Mouse (Mus musculus): ENCODE measurements at regions not wholly inside any gene's neighbourhood (a gene's known extent, or its start where the extent isn't known, plus 50 kb on each side); places are given as distances from the start of the nearest gene placed in this dataset.

DNA sequence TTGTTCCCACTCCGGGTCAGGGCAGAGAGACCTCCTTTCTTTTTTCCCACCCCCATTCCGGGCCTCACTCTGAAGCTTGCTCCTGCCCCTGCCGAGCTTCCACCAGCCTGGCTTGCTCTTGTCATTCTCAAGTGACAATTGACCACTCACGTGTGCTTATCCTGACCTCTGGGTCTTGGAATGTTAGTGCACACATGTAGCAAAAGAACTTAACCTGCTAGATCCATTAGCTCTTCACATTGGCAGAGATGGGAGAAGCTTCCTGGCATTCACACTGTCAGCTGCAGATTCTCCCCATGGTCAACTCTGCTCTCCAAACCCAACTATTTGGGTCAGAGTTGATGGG, 199.6 kb downstream of the Ets1 start:
- Histone ChIP-seq H3K4me2 (ENCODE audit: low read depth, low read length) (no peak overlapping the region), H3K9me3 (ENCODE audit: control insufficient read depth, low read length) (no peaks in the 10 kb centered on the region), H3K9ac (ENCODE audit: low read depth, low read length) (no peak overlapping the region), H3K4me1 (ENCODE audit: control insufficient read depth, insufficient read depth, low read length) (no peaks in the 10 kb centered on the region), H3K36me3 (ENCODE audit: control insufficient read depth, insufficient read depth, low read length) (no peaks in the 10 kb centered on the region), H3K27ac (ENCODE audit: low read length) (no peak overlapping the region), H3K4me3 (ENCODE audit: low read length) (no peak overlapping the region), H3K27me3 (replicated peaks; ENCODE audit: control insufficient read depth, insufficient read depth, low read length) (no peaks in the 10 kb centered on the region)
- no peak for ATAC-seq
- WGBS = 22% methylated on average over 4 of the region's 4 CpGs

DNA sequence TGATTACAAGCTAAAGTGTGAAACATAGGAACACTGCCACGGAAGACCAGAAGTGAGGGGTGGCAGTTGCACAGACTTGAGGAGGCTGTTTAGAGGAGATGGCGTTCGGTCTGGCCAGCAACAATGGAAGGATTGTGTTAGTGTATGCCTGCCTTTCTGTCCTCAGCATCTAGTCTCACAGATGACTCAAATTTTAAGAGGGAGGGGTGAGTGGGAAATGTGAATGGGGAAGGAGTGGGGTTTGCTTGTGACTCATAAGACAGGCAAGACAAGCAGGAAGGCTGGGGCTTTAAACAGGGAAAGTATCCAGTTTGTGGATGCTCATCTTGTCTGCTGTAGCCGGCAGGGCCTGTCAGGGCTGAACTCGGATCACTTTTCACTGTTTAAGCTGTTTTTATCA, 200.3 kb downstream of the Ets1 start:
- WGBS = 37% methylated on average over 5 of the region's 5 CpGs
- H3K4me3 ChIP-seq (ENCODE audit: low read length) = no peak overlapping the region
- H3K9ac ChIP-seq (ENCODE audit: low read depth, low read length) = no peak overlapping the region

DNA sequence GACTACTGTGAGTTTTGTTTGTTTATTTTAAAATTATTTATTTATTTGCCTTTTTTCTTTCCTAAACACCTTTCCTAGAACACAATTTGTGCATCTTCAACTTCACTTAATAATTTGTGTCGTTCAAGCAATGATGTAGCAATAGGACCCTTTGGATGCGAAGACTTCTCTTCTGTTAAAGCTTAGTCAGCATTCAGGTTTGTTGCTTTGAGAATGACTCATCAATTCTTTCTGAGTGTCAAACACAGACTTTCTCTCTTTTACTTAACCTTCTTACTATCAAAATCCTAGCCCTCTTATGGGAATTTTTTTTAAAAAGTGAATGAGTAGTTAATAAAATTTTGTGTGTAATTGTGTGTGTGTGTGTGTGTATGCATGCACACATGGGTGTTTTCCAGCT, 211.3 kb downstream of the Ets1 start:
- no peak for ATAC-seq
- Histone ChIP-seq H3K27me3 (replicated peaks; ENCODE audit: control insufficient read depth, insufficient read depth, low read length) (no peaks in the 10 kb centered on the region), H3K36me3 (ENCODE audit: control insufficient read depth, insufficient read depth, low read length) (no peaks in the 10 kb centered on the region), H3K27ac (ENCODE audit: low read length) (no peak overlapping the region), H3K9me3 (ENCODE audit: control insufficient read depth, low read length) (no peaks in the 10 kb centered on the region; the same call in 1 of the 2 replicates), H3K9ac (ENCODE audit: low read depth, low read length) (no peak overlapping the region), H3K4me1 (ENCODE audit: control insufficient read depth, insufficient read depth, low read length) (no peaks in the 10 kb centered on the region), H3K4me3 (ENCODE audit: low read length) (no peak overlapping the region), H3K4me2 (ENCODE audit: low read depth, low read length) (no peak overlapping the region)
- WGBS = 94% methylated on average over 2 of the region's 2 CpGs

More for the DNA sequence above, 200.3 kb downstream of the Ets1 start:
- ATAC-seq = no peak
- H3K4me1 ChIP-seq (ENCODE audit: control insufficient read depth, insufficient read depth, low read length) = no peaks in the 10 kb centered on the region
- H3K4me2 ChIP-seq (ENCODE audit: low read depth, low read length) = no peak overlapping the region
- no peak overlapping the region for H3K27ac ChIP-seq (ENCODE audit: low read length)
- H3K9me3 ChIP-seq (ENCODE audit: control insufficient read depth, low read length) = no peaks in the 10 kb centered on the region
- H3K36me3 ChIP-seq (ENCODE audit: control insufficient read depth, insufficient read depth, low read length) = no peaks in the 10 kb centered on the region
- no peaks in the 10 kb centered on the region for H3K27me3 ChIP-seq (replicated peaks; ENCODE audit: control insufficient read depth, insufficient read depth, low read length)

DNA sequence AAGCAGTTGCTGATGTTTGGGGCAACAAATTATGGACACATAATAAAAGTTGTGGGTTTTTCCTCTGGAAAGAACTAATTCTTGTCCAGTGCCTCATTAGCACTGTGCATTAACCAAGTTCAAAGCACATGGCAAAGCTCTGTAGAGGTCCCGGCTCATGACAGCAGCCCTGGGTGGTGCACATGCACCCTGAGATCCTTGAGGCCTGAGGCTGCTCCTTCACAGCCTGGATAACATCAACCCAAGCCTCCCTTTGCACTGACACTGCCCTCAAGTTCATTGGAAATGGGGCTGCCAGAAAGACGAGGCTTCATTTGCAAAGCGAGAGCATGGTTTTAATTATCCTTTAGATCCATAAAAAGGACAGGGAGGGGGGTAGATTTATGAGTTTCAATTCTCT, 216.3 kb downstream of the Ets1 start:
- no peak overlapping the region for H3K4me3 ChIP-seq (ENCODE audit: low read length)
- no peaks in the 10 kb centered on the region for H3K27me3 ChIP-seq (replicated peaks; ENCODE audit: control insufficient read depth, insufficient read depth, low read length)
- no peak overlapping the region for H3K4me2 ChIP-seq (ENCODE audit: low read depth, low read length)
- no peaks in the 10 kb centered on the region for H3K4me1 ChIP-seq (ENCODE audit: control insufficient read depth, insufficient read depth, low read length)
- 56% methylated on average over 3 of the region's 3 CpGs for WGBS
- no peaks in the 10 kb centered on the region for H3K9me3 ChIP-seq (ENCODE audit: control insufficient read depth, low read length)
- H3K9ac ChIP-seq (ENCODE audit: low read depth, low read length) = no peak overlapping the region
- no peaks in the 10 kb centered on the region for H3K36me3 ChIP-seq (ENCODE audit: control insufficient read depth, insufficient read depth, low read length)
- no peak overlapping the region for H3K27ac ChIP-seq (ENCODE audit: low read length)
- no peak for ATAC-seq

DNA sequence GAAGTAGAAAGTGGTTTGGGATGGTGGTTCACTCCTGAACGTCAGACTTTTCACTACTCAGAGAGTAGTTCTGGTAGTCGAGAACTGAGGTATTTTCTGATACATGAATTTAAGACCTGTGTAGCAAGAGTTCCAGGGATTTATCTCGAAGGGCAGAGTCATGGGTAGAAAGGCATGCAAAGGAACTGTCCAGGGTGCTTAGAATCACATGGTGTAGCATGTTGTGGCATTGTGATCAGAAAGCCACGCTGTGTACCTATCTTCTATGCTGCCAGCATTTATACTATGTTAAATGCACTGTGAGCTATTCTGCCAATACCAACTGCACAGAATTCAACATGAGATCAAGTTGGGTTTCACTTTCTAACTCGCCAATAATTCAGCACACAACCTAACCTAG, 227.3 kb downstream of the Ets1 start:
- Histone ChIP-seq H3K4me2 (ENCODE audit: low read depth, low read length) (no peak overlapping the region), H3K9me3 (ENCODE audit: control insufficient read depth, low read length) (no peaks in the 10 kb centered on the region), H3K4me1 (ENCODE audit: control insufficient read depth, insufficient read depth, low read length) (no peaks in the 10 kb centered on the region), H3K36me3 (ENCODE audit: control insufficient read depth, insufficient read depth, low read length) (no peaks in the 10 kb centered on the region), H3K27me3 (replicated peaks; ENCODE audit: control insufficient read depth, insufficient read depth, low read length) (no peaks in the 10 kb centered on the region), H3K4me3 (ENCODE audit: low read length) (no peak overlapping the region), H3K9ac (ENCODE audit: low read depth, low read length) (no peak overlapping the region), H3K27ac (ENCODE audit: low read length) (no peak overlapping the region)
- ATAC-seq = no peak
- WGBS = 69% methylated on average over 5 of the region's 5 CpGs

DNA sequence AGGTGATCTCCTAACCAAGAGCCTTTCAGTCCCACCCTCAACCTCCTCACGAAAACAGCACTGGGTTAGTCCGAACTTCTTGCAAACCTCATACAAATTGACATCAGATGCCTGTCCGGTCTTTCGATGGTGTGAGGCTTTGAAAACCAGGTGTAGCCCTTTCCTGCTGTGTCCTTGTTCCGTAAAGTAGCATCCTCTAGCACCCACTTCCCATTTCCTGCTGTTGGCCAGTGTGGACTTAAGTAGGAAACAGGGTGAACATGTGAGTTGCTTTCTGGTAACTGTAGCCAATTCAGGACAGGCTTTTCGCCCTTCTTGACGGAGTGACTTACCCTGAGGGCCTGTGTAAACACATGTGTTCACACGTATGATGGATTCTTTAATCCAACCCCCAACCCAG, 232.9 kb downstream of the Ets1 start:
- ATAC-seq = no peak
- WGBS = 83% methylated on average over 8 of the region's 8 CpGs

DNA sequence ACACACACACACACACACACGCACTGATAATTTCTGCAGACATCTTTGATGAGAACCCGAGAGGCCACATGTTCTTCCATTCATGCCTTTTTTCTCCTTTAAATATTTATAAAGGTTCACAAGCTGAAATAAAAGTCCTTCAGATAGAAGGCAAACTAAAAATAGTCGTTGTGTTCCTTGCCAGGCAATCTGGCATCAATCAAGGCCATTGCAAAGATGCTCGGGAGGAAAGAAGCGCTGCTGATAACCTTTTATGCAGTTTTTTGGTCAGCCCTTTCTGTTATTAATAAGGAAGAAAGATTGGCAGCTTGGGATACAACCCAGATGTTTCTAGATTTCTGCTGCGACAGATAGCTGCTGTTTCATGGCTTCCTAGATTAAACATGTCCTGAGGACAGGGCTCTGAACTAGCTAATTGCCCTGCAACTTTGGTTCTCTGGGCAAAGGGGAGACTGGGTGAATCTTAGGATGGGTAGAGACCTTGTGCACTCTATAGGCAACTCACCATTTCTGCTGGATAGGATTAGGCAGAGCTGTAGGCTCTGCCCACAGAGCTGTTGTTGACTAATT, 238.4 kb downstream of the Ets1 start:
- Histone ChIP-seq H3K4me1 (ENCODE audit: control insufficient read depth, insufficient read depth, low read length) (no peaks in the 10 kb centered on the region), H3K4me2 (ENCODE audit: low read depth, low read length) (no peak overlapping the region), H3K9me3 (ENCODE audit: control insufficient read depth, low read length) (no peaks in the 10 kb centered on the region), H3K27me3 (replicated peaks; ENCODE audit: control insufficient read depth, insufficient read depth, low read length) (no peaks in the 10 kb centered on the region), H3K4me3 (ENCODE audit: low read length) (no peak overlapping the region), H3K36me3 (ENCODE audit: control insufficient read depth, insufficient read depth, low read length) (no peaks in the 10 kb centered on the region), H3K27ac (ENCODE audit: low read length) (no peak overlapping the region), H3K9ac (ENCODE audit: low read depth, low read length) (no peak overlapping the region)
- ATAC-seq = no peak
- WGBS = 44% methylated on average over 6 of the region's 6 CpGs

More for the DNA sequence above, 232.9 kb downstream of the Ets1 start:
- H3K27ac ChIP-seq (ENCODE audit: low read length) = no peak overlapping the region
- H3K4me1 ChIP-seq (ENCODE audit: control insufficient read depth, insufficient read depth, low read length) = no peaks in the 10 kb centered on the region
- no peak overlapping the region for H3K4me3 ChIP-seq (ENCODE audit: low read length)
- no peak overlapping the region for H3K9ac ChIP-seq (ENCODE audit: low read depth, low read length)
- no peaks in the 10 kb centered on the region for H3K9me3 ChIP-seq (ENCODE audit: control insufficient read depth, low read length)
- no peaks in the 10 kb centered on the region for H3K36me3 ChIP-seq (ENCODE audit: control insufficient read depth, insufficient read depth, low read length)
- no peak overlapping the region for H3K4me2 ChIP-seq (ENCODE audit: low read depth, low read length)
- no peaks in the 10 kb centered on the region for H3K27me3 ChIP-seq (replicated peaks; ENCODE audit: control insufficient read depth, insufficient read depth, low read length)

DNA sequence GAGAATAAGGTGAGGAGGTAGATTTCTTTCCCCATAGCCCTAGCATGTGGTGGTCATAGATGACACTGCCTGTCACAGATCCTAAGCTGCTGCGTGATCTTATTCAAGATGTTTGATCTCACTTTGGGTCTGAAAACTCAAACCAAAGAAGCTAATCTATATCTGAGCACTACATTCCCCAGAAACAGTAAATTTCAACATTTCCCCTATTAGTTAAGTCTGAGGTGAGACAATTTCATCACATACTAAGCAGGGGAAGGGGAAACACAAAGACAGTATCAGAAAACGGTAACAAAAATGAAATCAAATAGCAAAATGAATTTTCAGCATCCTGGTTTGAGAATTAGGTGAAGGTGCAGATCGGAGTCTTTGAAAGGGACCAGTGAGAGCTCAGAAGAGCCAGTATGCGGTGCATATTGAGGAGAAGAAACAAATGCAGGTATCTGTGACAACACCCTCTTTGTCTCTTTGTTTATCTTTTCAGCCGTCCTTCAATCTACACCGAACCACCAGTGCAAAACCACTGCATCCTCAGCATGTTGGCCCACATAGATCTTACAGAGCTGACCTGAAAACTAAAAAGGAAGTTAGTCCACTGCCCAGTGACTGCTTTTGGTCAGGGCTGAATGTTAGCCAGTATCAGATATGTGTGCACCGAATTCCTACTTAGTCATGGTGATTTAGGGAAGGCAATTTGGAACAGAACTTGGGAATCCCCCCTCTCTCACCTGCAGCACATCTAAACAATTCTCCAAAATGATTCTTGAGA, 247.0 kb downstream of the Ets1 start:
- Histone ChIP-seq H3K4me2 (ENCODE audit: low read depth, low read length) (no peak overlapping the region), H3K27ac (ENCODE audit: low read length) (no peak overlapping the region), H3K9ac (ENCODE audit: low read depth, low read length) (no peak overlapping the region), H3K27me3 (replicated peaks; ENCODE audit: control insufficient read depth, insufficient read depth, low read length) (no peaks in the 10 kb centered on the region), H3K4me1 (ENCODE audit: control insufficient read depth, insufficient read depth, low read length) (no peaks in the 10 kb centered on the region), H3K9me3 (ENCODE audit: control insufficient read depth, low read length) (no peaks in the 10 kb centered on the region), H3K36me3 (ENCODE audit: control insufficient read depth, insufficient read depth, low read length) (no peaks in the 10 kb centered on the region), H3K4me3 (ENCODE audit: low read length) (no peak overlapping the region)
- 69% methylated on average over 7 of the region's 7 CpGs for WGBS
- no peak for ATAC-seq

DNA sequence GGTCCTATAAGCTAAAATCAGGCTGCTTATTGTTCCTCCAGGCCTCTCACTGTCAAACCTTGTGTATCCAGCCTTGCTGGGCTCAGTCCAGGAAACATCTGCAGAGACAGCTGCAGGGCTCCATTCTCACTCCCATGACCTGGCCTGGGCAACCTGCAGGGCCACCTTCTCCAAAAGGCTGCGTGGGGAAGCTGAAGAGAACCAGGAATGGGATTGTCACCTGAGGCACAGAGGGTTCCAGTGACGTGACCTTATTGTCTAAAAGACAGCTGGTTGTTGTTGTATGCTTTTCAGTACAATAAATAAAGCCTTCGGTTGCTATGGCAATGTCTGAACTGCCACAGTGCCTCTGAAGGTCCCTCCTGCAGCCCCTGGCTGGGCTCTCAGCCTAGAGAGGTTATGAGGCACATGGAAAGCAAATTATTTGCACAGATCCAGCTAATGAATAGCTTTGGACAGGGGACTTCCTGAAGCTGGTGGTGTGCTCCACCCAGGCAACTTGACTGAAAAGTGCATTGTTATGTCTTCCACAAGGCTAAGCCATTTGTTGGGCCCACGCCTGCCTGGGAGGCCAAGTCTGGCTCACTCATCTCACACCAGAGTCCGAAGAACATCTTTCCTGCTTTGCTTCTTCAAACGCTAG, 250.1 kb downstream of the Ets1 start:
- WGBS = 65% methylated on average over 6 of the region's 6 CpGs
- Histone ChIP-seq H3K9me3 (ENCODE audit: control insufficient read depth, low read length) (no peaks in the 10 kb centered on the region), H3K27ac (ENCODE audit: low read length) (no peak overlapping the region), H3K4me3 (ENCODE audit: low read length) (no peak overlapping the region), H3K27me3 (replicated peaks; ENCODE audit: control insufficient read depth, insufficient read depth, low read length) (no peaks in the 10 kb centered on the region), H3K4me1 (ENCODE audit: control insufficient read depth, insufficient read depth, low read length) (no peaks in the 10 kb centered on the region), H3K9ac (ENCODE audit: low read depth, low read length) (no peak overlapping the region), H3K4me2 (ENCODE audit: low read depth, low read length) (no peak overlapping the region), H3K36me3 (ENCODE audit: control insufficient read depth, insufficient read depth, low read length) (no peaks in the 10 kb centered on the region)
- ATAC-seq = no peak
